Mouse (Mus musculus) heart, embryonic 10.5 days (tissue): ENCODE results near the gene Tufm. TPM values are rescaled to one million over a fixed set of nuclear protein-coding genes. Genes with fewer than 3 reads are reported as not detected.
A peak's percentile ranks its signal among the peaks of the same experiment; 100 is the strongest.

Experiments
- DNase-seq: peaks from one replicate; pipeline ENCODE4 v3.0.0-alpha.2; 2017; ENCODE audit warnings: low spot score
- H3K27ac ChIP-seq: fragments of 300-500 bp; sonication (generic); 2 replicates; pipeline ENCODE4 v1.5.1; 2016; ENCODE audit warnings: mild to moderate bottlenecking
- H3K27me3 ChIP-seq: fragments of 300-500 bp; sonication (generic); 2 replicates; pipeline ENCODE4 v1.6.1; 2016; ENCODE audit warnings: mild to moderate bottlenecking; ENCODE audit not compliant: poor library complexity, insufficient read depth, severe bottlenecking
- H3K36me3 ChIP-seq: fragments of 300-500 bp; sonication (generic); 2 replicates; pipeline ENCODE4 v1.6.1; 2016; ENCODE audit warnings: mild to moderate bottlenecking, moderate library complexity
- H3K4me1 ChIP-seq: fragments of 300-500 bp; sonication (generic); 2 replicates; pipeline ENCODE4 v1.6.1; 2016; ENCODE audit warnings: mild to moderate bottlenecking
- H3K4me3 ChIP-seq: fragments of 300-500 bp; sonication (generic); 2 replicates; pipeline ENCODE4 v1.5.1; 2016; ENCODE audit warnings: mild to moderate bottlenecking, moderate library complexity
- H3K9me3 ChIP-seq: fragments of 300-500 bp; sonication (generic); 2 replicates; pipeline ENCODE4 v1.6.1; 2016; ENCODE audit warnings: mild to moderate bottlenecking, moderate library complexity
- WGBS: fragments of 180-500 bp; shearing (Covaris S2); methylation state at CpG from one replicate; pipeline ENCODE4 v1.1.7; 2016; 5-methylcytosine and 5-hydroxymethylcytosine counted together
- polyA plus RNA-seq: library from polyadenylated mRNA; unstranded; fragments of >200 nt; fragmentation: Nextera tagmentation; extraction: Ambion mirVana; gene quantifications from 2 replicates; pipeline ENCODE4 v1.2.1, GENCODE M21; 2016

Gene Tufm
- polyA plus RNA-seq, 1 experiment from 2014 or later: 199 TPM

DNA sequence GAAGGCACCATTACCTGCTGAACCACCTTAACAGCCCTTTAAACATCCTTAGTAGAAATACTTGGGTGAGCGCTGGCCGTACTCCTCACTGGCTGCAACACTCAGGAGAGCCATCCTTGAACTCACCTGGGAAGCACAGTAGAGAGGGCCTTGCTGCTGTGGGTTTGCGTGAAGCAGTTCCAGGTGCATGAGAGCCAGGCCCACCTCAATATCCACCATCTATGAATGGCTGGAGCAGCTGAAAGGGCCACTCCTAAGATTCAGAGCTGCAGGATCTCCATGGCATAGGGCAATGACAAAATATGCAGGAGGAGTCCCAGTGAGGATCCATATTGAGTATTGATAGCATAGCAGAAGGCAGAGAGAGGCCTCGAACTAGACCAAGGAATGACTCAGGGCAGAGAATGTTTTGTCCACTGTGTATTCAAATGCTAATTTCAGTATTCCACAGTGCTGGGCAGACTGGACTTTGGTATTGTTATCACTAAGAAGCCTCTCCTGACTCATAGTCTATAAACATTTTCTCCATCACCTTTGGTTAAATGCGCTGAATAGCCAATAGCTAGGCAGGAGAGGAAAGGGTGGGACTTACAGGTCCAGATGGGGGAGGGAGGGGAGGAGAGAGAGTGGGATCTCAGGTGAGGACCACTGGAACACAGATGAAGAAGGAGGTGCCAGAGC lies 31.2 kb downstream of the Tufm start:
- Histone ChIP-seq H3K36me3 (no peaks in the 10 kb centered on the region), H3K9me3 (no peaks in the 10 kb centered on the region), H3K27ac (no peak overlapping the region), H3K4me3 (no peak overlapping the region), H3K27me3 (no peaks in the 10 kb centered on the region), H3K4me1 (no peaks in the 10 kb centered on the region)
- peak; percentile 67 for DNase-seq
- WGBS: 86% methylated on average over 5 of the region's 5 CpGs

DNA sequence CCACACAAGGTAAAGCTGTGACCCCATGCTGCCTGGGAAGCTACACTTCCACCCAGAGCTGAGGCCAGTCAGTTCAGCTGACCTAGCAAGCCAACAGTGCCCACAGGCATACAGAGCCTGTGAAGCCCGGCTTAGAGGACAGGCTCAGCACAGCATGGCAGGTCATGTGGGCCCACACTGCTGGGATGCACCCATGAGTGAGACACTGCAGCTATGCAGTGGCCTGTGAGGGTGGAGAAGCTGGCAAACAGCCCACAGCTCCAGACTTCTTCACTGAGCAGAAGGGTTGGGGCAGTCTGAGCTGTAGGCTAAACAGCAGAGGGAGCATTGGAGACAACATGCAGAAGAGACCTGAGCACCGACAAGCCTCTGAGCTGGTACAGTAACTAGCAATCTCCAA lies 32.4 kb downstream of the Tufm start:
- no peak overlapping the region for H3K27ac ChIP-seq
- DNase-seq: peak; percentile 74
- H3K27me3 ChIP-seq: no peaks in the 10 kb centered on the region
- H3K36me3 ChIP-seq: no peaks in the 10 kb centered on the region
- no peaks in the 10 kb centered on the region for H3K4me1 ChIP-seq
- H3K9me3 ChIP-seq: no peaks in the 10 kb centered on the region
- 66% methylated on average over 2 of the region's 2 CpGs for WGBS
- no peak overlapping the region for H3K4me3 ChIP-seq

- no peak for DNase-seq
- Histone ChIP-seq H3K9me3 (no peaks in the 10 kb centered on the region), H3K27me3 (no peaks in the 10 kb centered on the region), H3K4me1 (no peaks in the 10 kb centered on the region), H3K4me3 (no peak overlapping the region), H3K36me3 (no peaks in the 10 kb centered on the region), H3K27ac (no peak overlapping the region)
- 74% methylated on average over 3 of the region's 3 CpGs for WGBS
Measured at GRCm38 (mm10) chr7:126523316-126523715, 36.2 kb downstream of the Tufm start.

DNA sequence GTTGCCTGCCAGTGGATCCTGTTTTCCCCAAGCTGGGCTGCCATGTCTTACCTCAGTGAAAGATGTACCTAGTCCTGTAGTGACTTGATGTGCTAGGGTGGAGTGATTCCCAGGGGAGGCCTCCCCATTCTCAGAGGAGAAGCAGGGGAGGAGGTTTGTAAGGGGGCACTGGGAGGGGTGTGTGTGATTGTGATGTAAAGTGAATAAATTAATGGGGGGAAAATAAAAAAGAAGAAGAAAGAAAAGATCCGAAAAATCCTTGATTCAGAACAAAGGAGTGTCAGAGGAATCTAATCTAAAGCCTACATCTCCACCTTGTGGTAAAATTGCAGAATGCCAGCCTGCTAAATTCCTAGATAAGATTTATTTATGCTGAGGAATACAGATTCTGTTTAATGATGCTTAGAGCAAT lies 41.0 kb downstream of the Tufm start:
- peak overlapping the region; percentile 71 for H3K27ac ChIP-seq

GRCm38 (mm10) chr7:126533434-126533833 lies 46.3 kb downstream of the Tufm start:
- peak; percentile 56 for DNase-seq
- H3K9me3 ChIP-seq: no peaks in the 10 kb centered on the region
- H3K27me3 ChIP-seq: peaks cover 20% of the 10 kb centered on the region
- no peaks in the 10 kb centered on the region for H3K36me3 ChIP-seq
- WGBS: 63% methylated on average over 1 of the region's 1 CpGs
- no peak overlapping the region for H3K4me3 ChIP-seq
- 0 out of 2 replicates have a peak, but pooled peaks cover 4% of the 10 kb centered on the region for H3K4me1 ChIP-seq
- H3K27ac ChIP-seq: no peak overlapping the region

More for the DNA sequence above, 41.0 kb downstream of the Tufm start:
- H3K36me3 ChIP-seq: no peaks in the 10 kb centered on the region
- H3K4me3 ChIP-seq: no peak overlapping the region
- 24% methylated on average over 1 of the region's 1 CpGs for WGBS
- no peaks in the 10 kb centered on the region for H3K9me3 ChIP-seq
- no peaks in the 10 kb centered on the region for H3K4me1 ChIP-seq
- no peaks in the 10 kb centered on the region for H3K27me3 ChIP-seq
- DNase-seq: peak; percentile 66

DNA sequence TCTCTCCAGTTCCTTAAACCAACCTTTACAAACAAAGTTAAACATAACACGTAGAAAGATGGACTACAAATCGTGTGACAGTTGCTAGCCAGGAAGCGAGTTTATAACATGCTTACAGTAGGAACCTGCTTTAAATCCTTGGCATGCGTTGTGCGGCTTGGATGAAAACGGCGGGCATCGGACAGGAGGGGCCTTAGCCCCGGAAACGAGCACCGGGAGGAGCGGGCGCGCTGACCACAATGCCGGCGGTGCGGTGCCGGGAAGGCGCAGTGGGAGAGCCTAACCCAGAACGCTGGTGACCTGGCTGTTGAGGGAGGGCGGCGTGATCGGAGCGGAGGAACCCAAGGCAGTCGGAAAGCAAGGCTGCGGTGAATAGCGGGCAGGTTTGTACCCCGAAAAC lies 48.6 kb downstream of the Tufm start:
- no peaks in the 10 kb centered on the region for H3K36me3 ChIP-seq
- 0 out of 2 replicates have a peak, but pooled peaks cover 4% of the 10 kb centered on the region for H3K4me1 ChIP-seq
- H3K27me3 ChIP-seq: peaks cover 20% of the 10 kb centered on the region
- no peaks in the 10 kb centered on the region for H3K9me3 ChIP-seq
- H3K4me3 ChIP-seq: peak overlapping the region; percentile 53
- 2% methylated on average over 28 of the region's 28 CpGs for WGBS
- peak overlapping the region; percentile 75 for H3K27ac ChIP-seq
- DNase-seq: peak; percentile 76

- Histone ChIP-seq H3K27me3 (peaks cover 20% of the 10 kb centered on the region), H3K4me1 (0 out of 2 replicates have a peak, but pooled peaks cover 4% of the 10 kb centered on the region), H3K36me3 (no peaks in the 10 kb centered on the region), H3K27ac (no peak overlapping the region), H3K9me3 (no peaks in the 10 kb centered on the region), H3K4me3 (peak overlapping the region; percentile 53)
- peak; percentile 69 for DNase-seq
- 64% methylated on average over 9 of the region's 9 CpGs for WGBS
Measured at GRCm38 (mm10) chr7:126536466-126536865, 49.3 kb downstream of the Tufm start.

DNA sequence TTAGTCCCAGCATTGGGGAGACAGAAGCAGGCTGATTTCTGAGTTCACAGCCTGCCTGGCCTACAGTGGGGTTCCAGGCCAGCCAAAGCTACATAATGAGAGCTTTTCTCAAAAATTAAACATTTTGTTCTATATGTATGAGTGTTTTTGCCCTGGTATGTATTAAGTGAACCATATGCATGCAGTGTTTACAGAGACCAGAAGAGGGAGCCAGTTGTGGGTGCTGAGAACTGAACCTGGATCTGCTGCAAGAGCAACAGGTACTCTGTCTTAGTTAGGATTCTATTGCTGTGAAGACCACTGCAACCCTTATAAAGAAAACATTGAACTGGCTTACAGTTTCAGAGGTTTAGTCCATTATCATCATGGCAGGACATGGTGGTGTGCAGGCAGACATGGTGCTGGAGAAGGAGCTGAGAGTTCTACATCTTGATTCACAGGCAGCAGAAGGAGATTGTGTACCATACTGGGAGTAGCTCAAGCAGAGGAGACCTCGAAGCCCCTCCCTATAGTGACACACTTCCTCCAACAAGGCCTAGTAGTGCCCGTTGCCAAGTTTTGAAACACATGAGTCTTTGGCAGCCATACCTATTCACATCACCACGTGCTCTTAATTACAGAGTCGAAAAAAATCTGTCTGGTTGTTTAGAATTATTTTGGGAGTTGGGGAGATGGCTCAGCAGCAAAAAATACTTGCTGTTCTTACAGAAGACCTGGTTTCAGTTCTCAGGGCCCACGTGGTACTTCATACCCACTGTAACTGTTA lies 50.8 kb downstream of the Tufm start:
- Histone ChIP-seq H3K4me3 (no peak overlapping the region), H3K9me3 (no peaks in the 10 kb centered on the region), H3K27ac (no peak overlapping the region), H3K27me3 (peaks cover 20% of the 10 kb centered on the region), H3K4me1 (0 out of 2 replicates have a peak, but pooled peaks cover 4% of the 10 kb centered on the region), H3K36me3 (0 out of 2 replicates have a peak, but pooled peaks cover 2% of the 10 kb centered on the region)
- WGBS: 70% methylated on average over 5 of the region's 5 CpGs
- DNase-seq: peak; percentile 72

Other genes starting within 250 kb of the Tufm start
- 16.3 and 33.5 TPM in 2 replicates for gene Sbk1, start 214.7 kb upstream of the Tufm start, polyA plus RNA-seq
- gene Lat, start 117.8 kb upstream of the Tufm start, polyA plus RNA-seq: 4.3 and 6.3 TPM in 2 replicates
- 58.2 and 58.9 TPM in 2 replicates for gene Spns1, start 109.9 kb upstream of the Tufm start, polyA plus RNA-seq
- gene Nfatc2ip, start 90.6 kb upstream of the Tufm start, polyA plus RNA-seq: 1.5 and 1.6 TPM in 2 replicates
- not detected in 2 replicates for gene Cd19, start 72.5 kb upstream of the Tufm start, polyA plus RNA-seq
- 25.5 and 25.8 TPM in 2 replicates for gene Rabep2, start 58.6 kb upstream of the Tufm start, polyA plus RNA-seq
- 6.8 and 9.5 TPM in 2 replicates for gene Atp2a1, start 24.3 kb upstream of the Tufm start, polyA plus RNA-seq
- 46.3 and 47.1 TPM in 2 replicates for gene Sh2b1, start 11.9 kb upstream of the Tufm start, polyA plus RNA-seq
- gene Atxn2l, start 16.1 kb downstream of the Tufm start, polyA plus RNA-seq: 43.6 and 52.3 TPM in 2 replicates
- gene Eif3c, start 79.0 kb downstream of the Tufm start, polyA plus RNA-seq: 155 and 179 TPM in 2 replicates
- gene Apobr, start 97.6 kb downstream of the Tufm start, polyA plus RNA-seq: 0.18 and 0.23 TPM in 2 replicates
- gene Cln3, start 98.5 kb downstream of the Tufm start, polyA plus RNA-seq: 19.8 and 23.3 TPM in 2 replicates
- gene Il27, start 107.6 kb downstream of the Tufm start, polyA plus RNA-seq: not detected in 2 replicates
- 0.75 and 1.2 TPM in 2 replicates for gene Nupr1, start 143.5 kb downstream of the Tufm start, polyA plus RNA-seq
- 36.6 and 44.3 TPM in 2 replicates for gene Sgf29, start 161.9 kb downstream of the Tufm start, polyA plus RNA-seq
- gene Sult1a1, start 189.1 kb downstream of the Tufm start, polyA plus RNA-seq: 0.34 and 0.94 TPM in 2 replicates
- 135 and 159 TPM in 2 replicates for gene Bola2, start 208.0 kb downstream of the Tufm start, polyA plus RNA-seq
- gene Slx1b, start 208.4 kb downstream of the Tufm start, polyA plus RNA-seq: 6.9 and 8.8 TPM in 2 replicates
- 10.0 and 21.7 TPM in 2 replicates for gene Coro1a, start 220.4 kb downstream of the Tufm start, polyA plus RNA-seq